Mouse (Mus musculus) erythroblast, embryonic 14.5 days (primary cell): ENCODE data around the gene Krt23.

Source experiments
- GATA1 ChIP-seq: IDR thresholded peaks from 2 replicates; pipeline ENCODE4 v1.6.1; 2012; ENCODE audit warnings: low read length, inconsistent platforms, mixed read lengths
- TAL1 ChIP-seq: IDR thresholded peaks from 3 replicates; pipeline ENCODE4 v1.6.1; 2012; ENCODE audit warnings: low read length, inconsistent platforms, mixed read lengths

DNA sequence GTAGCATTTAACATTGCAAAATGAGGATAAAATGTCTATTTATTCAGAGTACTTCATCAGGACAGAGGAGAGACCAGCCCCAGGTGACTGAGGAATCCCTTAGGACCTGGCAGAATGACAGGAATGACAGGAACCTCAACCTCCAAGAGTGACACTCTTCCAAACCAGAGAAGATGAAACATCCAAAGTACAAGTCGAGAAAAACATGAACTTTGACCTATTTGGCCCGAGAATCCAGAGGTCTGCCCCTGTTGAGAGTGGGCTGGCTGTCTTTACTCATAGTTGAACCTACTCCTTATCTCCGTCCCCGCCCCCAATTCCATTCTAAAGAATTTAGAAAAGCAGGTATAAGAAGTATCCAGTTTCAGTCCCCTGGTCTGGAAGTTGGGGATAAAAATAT is 2.3 kb downstream of the Krt23 start:
- TF ChIP-seq GATA1 (no peak), TAL1 (no peak)
